Mouse (Mus musculus): ENCODE results near the gene Hyls1. TPM values are rescaled to one million over a fixed set of nuclear protein-coding genes. Genes with fewer than 3 reads are reported as not detected.

Hyls1 gene
- polyA plus RNA-seq, 1 experiment from 2014 or later, result 10.8 TPM

DNA sequence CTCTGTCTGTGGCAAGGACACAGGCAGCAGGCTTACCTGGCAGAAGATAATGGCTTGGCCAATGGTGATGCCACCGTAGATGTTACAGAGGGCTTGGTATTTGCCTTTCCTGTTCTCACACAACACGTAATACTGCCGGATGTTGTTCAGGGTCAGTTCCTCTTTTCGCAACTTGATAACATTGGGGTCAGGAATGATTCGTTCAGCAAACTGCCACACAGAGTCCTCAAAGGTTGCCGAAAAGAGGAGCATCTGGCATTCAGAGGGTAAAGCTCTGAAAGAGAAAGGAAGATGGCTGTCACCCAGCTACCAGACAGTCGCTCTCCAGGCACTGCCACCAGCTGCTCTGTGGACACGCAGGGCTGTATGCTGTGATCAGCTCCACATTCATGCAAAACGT is 23.5 kb downstream of the Hyls1 start:
- H3K9me3 ChIP-seq (ENCODE audit: control insufficient read depth, low read length), result no peaks in the 10 kb centered on the region
- no peak overlapping the region for H3K9ac ChIP-seq (ENCODE audit: low read depth, low read length)
- no peak for ATAC-seq
- H3K36me3 ChIP-seq (ENCODE audit: control insufficient read depth, insufficient read depth, low read length), result no peaks in the 10 kb centered on the region
- H3K4me1 ChIP-seq (ENCODE audit: control insufficient read depth, insufficient read depth, low read length), result no peaks in the 10 kb centered on the region
- H3K4me3 ChIP-seq (ENCODE audit: low read length), result no peak overlapping the region
- no peaks in the 10 kb centered on the region for H3K27me3 ChIP-seq (replicated peaks; ENCODE audit: control insufficient read depth, insufficient read depth, low read length)
- WGBS, result 76% methylated on average over 9 of the region's 9 CpGs
- H3K27ac ChIP-seq (ENCODE audit: low read length), result no peak overlapping the region
- H3K4me2 ChIP-seq (ENCODE audit: low read depth, low read length), result no peak overlapping the region

DNA sequence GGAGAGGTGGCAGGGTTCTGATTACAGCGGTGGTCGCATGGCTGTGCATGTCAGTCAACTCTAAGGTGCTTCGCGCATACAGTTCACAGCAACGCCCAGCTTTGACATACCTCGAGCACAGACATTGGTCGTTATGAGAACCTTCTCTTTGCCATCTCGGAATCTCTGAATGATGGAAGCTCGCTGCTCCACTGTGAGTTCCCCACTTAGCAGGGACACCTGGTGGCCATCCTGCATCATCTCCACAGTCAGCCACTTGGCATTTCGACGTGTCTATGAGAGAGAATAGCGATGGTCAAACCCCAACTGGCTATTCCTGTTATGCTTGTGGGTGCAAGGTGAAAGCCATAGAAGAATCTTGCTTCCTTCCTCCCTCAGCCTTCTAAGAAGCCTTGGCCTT is 24.5 kb downstream of the Hyls1 start:
- H3K27me3 ChIP-seq (replicated peaks; ENCODE audit: control insufficient read depth, insufficient read depth, low read length), result no peaks in the 10 kb centered on the region
- H3K4me1 ChIP-seq (ENCODE audit: control insufficient read depth, insufficient read depth, low read length), result no peaks in the 10 kb centered on the region
- no peak overlapping the region for H3K4me2 ChIP-seq (ENCODE audit: low read depth, low read length)
- H3K9ac ChIP-seq (ENCODE audit: low read depth, low read length), result no peak overlapping the region
- WGBS, result 68% methylated on average over 12 of the region's 12 CpGs
- no peak for ATAC-seq
- no peak overlapping the region for H3K27ac ChIP-seq (ENCODE audit: low read length)
- no peaks in the 10 kb centered on the region for H3K9me3 ChIP-seq (ENCODE audit: control insufficient read depth, low read length)
- H3K4me3 ChIP-seq (ENCODE audit: low read length), result no peak overlapping the region
- H3K36me3 ChIP-seq (ENCODE audit: control insufficient read depth, insufficient read depth, low read length), result no peaks in the 10 kb centered on the region

DNA sequence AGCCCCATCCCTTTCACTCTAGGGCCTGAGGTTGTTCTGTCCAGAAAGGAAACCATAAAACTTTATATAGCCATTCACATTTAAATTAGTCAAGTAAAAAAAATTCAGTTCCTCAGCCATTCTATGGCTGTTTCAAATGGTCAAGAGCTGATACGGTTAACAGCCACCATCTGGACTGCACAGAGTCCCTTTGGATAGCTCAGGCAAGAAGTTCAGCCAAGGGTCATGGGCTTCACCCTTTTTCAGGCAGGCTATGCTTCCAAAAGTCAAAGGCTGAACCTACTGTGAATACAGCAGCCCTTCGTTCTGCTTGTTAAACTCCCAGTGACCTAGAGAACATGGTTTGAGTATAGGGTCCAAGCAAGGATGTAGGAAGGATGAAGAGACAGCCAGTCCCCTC is 25.5 kb downstream of the Hyls1 start:
- H3K9me3 ChIP-seq (ENCODE audit: control insufficient read depth, low read length), result no peaks in the 10 kb centered on the region
- H3K4me1 ChIP-seq (ENCODE audit: control insufficient read depth, insufficient read depth, low read length), result no peaks in the 10 kb centered on the region
- 69% methylated on average over 2 of the region's 2 CpGs for WGBS
- no peak overlapping the region for H3K4me2 ChIP-seq (ENCODE audit: low read depth, low read length)
- no peak overlapping the region for H3K27ac ChIP-seq (ENCODE audit: low read length)
- H3K27me3 ChIP-seq (replicated peaks; ENCODE audit: control insufficient read depth, insufficient read depth, low read length), result no peaks in the 10 kb centered on the region
- no peaks in the 10 kb centered on the region for H3K36me3 ChIP-seq (ENCODE audit: control insufficient read depth, insufficient read depth, low read length)
- H3K4me3 ChIP-seq (ENCODE audit: low read length), result no peak overlapping the region
- no peak for ATAC-seq
- no peak overlapping the region for H3K9ac ChIP-seq (ENCODE audit: low read depth, low read length)

DNA sequence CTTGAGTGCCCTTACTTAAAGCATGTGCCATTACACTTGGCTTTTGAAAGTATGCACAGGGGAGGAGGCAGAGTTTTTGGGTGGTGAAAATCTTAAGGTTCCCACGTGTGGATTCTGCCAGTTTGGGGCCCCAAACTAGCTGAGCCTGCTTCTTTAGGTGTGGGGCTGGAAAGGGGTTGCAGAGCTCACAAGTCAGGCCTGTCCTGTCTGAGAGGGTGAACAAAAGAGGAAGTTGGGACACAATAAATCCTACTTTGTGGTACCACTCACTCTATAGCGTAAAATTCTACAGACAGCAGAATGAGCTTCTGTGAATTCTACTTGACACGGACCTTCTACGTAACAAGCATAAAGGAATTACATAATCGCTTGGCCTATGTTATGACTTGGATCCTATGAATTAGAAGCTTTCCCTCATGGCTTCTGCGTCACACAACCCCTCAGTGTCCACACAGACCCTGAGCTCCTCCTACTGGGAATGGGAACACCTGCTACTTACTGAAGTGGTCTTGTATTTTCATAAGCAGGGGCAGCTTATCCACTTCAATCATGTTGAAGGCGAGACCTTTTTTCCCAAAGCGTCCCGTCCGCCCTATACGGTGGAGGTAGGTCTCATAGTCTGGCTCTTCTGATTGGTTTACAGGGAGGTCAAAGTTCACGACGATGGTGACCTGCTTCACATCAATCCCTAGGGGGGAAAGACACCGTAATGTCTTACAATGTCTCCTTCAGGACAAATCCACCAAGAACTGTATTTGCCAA is 26.9 kb downstream of the Hyls1 start:
- Histone ChIP-seq H3K9me3 (ENCODE audit: control insufficient read depth, low read length) (no peaks in the 10 kb centered on the region), H3K4me2 (ENCODE audit: low read depth, low read length) (no peak overlapping the region), H3K27ac (ENCODE audit: low read length) (no peak overlapping the region), H3K4me1 (ENCODE audit: control insufficient read depth, insufficient read depth, low read length) (no peaks in the 10 kb centered on the region), H3K9ac (ENCODE audit: low read depth, low read length) (no peak overlapping the region), H3K36me3 (ENCODE audit: control insufficient read depth, insufficient read depth, low read length) (no peaks in the 10 kb centered on the region), H3K27me3 (replicated peaks; ENCODE audit: control insufficient read depth, insufficient read depth, low read length) (no peaks in the 10 kb centered on the region), H3K4me3 (ENCODE audit: low read length) (no peak overlapping the region)
- no peak for ATAC-seq
- 83% methylated on average over 14 of the region's 14 CpGs for WGBS

DNA sequence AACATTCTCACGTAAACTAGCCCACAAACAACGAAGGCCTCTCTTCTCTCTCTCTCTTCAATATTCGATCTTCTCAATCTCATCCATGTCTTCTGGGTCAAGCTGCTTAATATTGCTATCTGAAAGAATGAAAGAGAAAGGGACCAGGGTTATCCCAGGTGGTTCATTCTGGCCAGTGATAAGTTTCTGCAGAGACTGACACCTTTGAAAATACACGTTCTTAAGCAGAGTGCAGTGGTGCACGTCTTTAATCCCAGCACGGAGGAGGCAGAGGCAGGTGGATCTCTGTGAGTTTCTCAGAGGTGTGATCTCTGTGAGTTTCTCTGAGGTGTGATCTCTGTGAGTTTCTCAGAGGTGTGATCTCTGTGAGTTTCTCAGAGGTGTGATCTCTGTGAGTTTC is 28.3 kb downstream of the Hyls1 start:
- H3K4me1 ChIP-seq (ENCODE audit: control insufficient read depth, insufficient read depth, low read length), result no peaks in the 10 kb centered on the region
- H3K27ac ChIP-seq (ENCODE audit: low read length), result no peak overlapping the region
- no peaks in the 10 kb centered on the region for H3K27me3 ChIP-seq (replicated peaks; ENCODE audit: control insufficient read depth, insufficient read depth, low read length)
- no peak overlapping the region for H3K4me3 ChIP-seq (ENCODE audit: low read length)
- no peaks in the 10 kb centered on the region for H3K9me3 ChIP-seq (ENCODE audit: control insufficient read depth, low read length)
- H3K4me2 ChIP-seq (ENCODE audit: low read depth, low read length), result no peak overlapping the region
- 62% methylated on average over 6 of the region's 6 CpGs for WGBS
- no peak for ATAC-seq
- no peak overlapping the region for H3K9ac ChIP-seq (ENCODE audit: low read depth, low read length)
- no peaks in the 10 kb centered on the region for H3K36me3 ChIP-seq (ENCODE audit: control insufficient read depth, insufficient read depth, low read length)

DNA sequence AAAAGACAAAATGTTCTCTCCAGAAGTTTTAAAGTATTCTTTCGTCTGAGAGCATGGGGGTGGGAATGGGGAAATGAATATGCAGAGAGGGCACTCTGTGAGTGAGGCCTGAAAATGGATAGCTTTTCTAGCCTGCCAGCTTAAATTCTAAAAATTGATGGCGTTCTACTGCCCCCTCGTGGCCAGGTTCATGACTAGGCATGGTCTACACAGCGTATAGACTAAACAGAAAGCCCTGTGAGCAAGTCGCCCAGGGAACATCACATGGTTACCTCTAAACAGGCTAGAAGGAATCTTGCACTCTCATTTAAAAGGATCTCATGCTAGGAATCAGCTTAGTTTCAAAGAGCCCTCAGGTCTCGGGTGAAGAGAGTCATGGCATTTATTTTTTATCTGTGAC is 28.7 kb downstream of the Hyls1 start:
- Histone ChIP-seq H3K4me2 (ENCODE audit: low read depth, low read length) (no peak overlapping the region), H3K36me3 (ENCODE audit: control insufficient read depth, insufficient read depth, low read length) (no peaks in the 10 kb centered on the region), H3K27ac (ENCODE audit: low read length) (no peak overlapping the region), H3K9ac (ENCODE audit: low read depth, low read length) (no peak overlapping the region), H3K9me3 (ENCODE audit: control insufficient read depth, low read length) (no peaks in the 10 kb centered on the region), H3K4me3 (ENCODE audit: low read length) (no peak overlapping the region), H3K27me3 (replicated peaks; ENCODE audit: control insufficient read depth, insufficient read depth, low read length) (no peaks in the 10 kb centered on the region), H3K4me1 (ENCODE audit: control insufficient read depth, insufficient read depth, low read length) (no peaks in the 10 kb centered on the region)
- WGBS, result 5% methylated on average over 6 of the region's 6 CpGs
- peak; percentile 80 for ATAC-seq

DNA sequence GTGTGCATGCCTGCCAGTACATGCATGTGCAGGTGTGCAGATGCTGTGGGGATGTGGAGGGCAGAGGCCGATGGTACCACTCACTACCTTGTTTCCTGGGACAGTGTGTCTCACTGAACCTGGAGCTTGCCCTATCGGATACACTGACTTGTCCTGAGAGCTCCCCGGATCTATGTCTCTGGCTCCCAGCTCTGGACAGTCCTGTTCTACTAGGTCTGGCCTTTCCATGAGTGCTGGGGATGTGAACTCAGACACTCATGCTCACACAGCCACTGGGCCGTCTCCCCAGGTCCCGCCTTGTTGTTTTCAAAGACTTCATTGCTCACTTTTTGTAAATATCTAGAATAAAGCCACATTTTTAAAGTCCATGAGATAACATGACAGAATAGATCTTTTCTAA is 29.2 kb downstream of the Hyls1 start:
- H3K9ac ChIP-seq (ENCODE audit: low read depth, low read length), result no peak overlapping the region
- H3K4me2 ChIP-seq (ENCODE audit: low read depth, low read length), result no peak overlapping the region
- H3K9me3 ChIP-seq (ENCODE audit: control insufficient read depth, low read length), result no peaks in the 10 kb centered on the region
- no peak overlapping the region for H3K4me3 ChIP-seq (ENCODE audit: low read length)
- no peaks in the 10 kb centered on the region for H3K4me1 ChIP-seq (ENCODE audit: control insufficient read depth, insufficient read depth, low read length)
- H3K27ac ChIP-seq (ENCODE audit: low read length), result no peak overlapping the region
- 82% methylated on average over 5 of the region's 5 CpGs for WGBS
- H3K36me3 ChIP-seq (ENCODE audit: control insufficient read depth, insufficient read depth, low read length), result no peaks in the 10 kb centered on the region
- no peaks in the 10 kb centered on the region for H3K27me3 ChIP-seq (replicated peaks; ENCODE audit: control insufficient read depth, insufficient read depth, low read length)
- ATAC-seq, result peak; percentile 19; the same call in 1 of the 2 replicates

DNA sequence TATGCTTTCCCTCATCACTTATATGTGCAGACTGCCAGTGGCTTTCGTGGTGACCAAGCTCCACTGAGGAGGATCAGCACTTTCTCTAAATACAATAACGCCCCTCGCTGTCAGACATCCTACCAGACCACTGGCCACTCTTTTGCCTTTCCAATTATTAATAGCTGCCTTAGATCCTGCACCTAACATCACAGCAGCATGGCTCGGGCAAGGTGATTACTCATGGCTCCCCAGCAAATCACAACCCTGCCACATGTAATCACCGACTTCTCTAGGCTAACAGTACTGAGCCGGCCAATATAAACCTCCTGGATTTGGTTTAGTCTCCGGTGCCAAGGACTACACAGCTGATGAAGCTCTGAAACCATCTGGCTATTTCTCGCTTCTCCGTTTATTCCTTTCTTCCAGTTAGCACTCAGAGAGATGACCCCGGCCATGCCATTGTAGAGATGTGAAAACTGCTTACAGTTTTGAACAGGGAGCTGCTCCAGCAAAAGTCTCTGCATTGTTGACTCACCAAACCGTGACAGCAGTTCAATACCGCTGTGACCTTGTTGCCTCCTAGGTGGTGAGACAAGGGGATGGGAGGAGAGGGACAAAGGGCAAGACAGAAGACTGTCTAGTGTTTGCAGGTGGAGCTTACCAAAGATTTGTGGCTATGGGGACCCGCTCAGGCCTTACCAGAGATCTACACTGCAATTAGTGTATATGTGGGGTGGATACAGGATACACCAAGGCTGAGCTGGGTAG is 31.0 kb downstream of the Hyls1 start:
- Histone ChIP-seq H3K4me2 (ENCODE audit: low read depth, low read length) (no peak overlapping the region), H3K4me3 (ENCODE audit: low read length) (no peak overlapping the region), H3K9ac (ENCODE audit: low read depth, low read length) (no peak overlapping the region), H3K27ac (ENCODE audit: low read length) (no peak overlapping the region), H3K9me3 (ENCODE audit: control insufficient read depth, low read length) (no peaks in the 10 kb centered on the region), H3K4me1 (ENCODE audit: control insufficient read depth, insufficient read depth, low read length) (no peaks in the 10 kb centered on the region), H3K36me3 (ENCODE audit: control insufficient read depth, insufficient read depth, low read length) (no peaks in the 10 kb centered on the region), H3K27me3 (replicated peaks; ENCODE audit: control insufficient read depth, insufficient read depth, low read length) (no peaks in the 10 kb centered on the region)
- WGBS, result 69% methylated on average over 13 of the region's 13 CpGs
- no peak for ATAC-seq

DNA sequence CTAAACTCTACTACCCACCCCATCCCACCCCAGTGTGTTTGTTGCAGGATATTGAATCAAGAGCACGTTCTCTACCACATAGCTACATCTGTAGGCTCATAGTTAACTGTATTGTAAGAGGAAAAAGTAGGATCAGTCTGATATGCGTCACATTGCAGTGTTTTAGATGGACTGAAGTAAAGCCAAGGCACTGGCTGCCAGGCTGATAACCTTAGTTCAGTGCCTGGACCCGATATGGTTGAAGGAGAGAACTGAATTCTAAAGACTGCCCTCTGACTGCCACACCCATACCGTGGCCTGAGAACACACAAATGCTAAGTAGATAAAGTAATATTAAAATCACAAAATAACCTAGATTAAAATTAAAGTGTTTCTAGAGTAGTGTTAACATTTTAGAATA is 34.3 kb downstream of the Hyls1 start:
- Histone ChIP-seq H3K4me3 (ENCODE audit: low read length) (no peak overlapping the region), H3K27me3 (replicated peaks; ENCODE audit: control insufficient read depth, insufficient read depth, low read length) (no peaks in the 10 kb centered on the region), H3K27ac (ENCODE audit: low read length) (no peak overlapping the region), H3K9ac (ENCODE audit: low read depth, low read length) (no peak overlapping the region), H3K4me1 (ENCODE audit: control insufficient read depth, insufficient read depth, low read length) (no peaks in the 10 kb centered on the region), H3K4me2 (ENCODE audit: low read depth, low read length) (no peak overlapping the region), H3K36me3 (ENCODE audit: control insufficient read depth, insufficient read depth, low read length) (no peaks in the 10 kb centered on the region), H3K9me3 (ENCODE audit: control insufficient read depth, low read length) (no peaks in the 10 kb centered on the region)
- ATAC-seq, result no peak
- WGBS, result 81% methylated on average over 4 of the region's 4 CpGs

Data from intestine, embryonic 16.5 days (tissue).